Mouse (Mus musculus): ENCODE results near the gene Lnx2.

DNA sequence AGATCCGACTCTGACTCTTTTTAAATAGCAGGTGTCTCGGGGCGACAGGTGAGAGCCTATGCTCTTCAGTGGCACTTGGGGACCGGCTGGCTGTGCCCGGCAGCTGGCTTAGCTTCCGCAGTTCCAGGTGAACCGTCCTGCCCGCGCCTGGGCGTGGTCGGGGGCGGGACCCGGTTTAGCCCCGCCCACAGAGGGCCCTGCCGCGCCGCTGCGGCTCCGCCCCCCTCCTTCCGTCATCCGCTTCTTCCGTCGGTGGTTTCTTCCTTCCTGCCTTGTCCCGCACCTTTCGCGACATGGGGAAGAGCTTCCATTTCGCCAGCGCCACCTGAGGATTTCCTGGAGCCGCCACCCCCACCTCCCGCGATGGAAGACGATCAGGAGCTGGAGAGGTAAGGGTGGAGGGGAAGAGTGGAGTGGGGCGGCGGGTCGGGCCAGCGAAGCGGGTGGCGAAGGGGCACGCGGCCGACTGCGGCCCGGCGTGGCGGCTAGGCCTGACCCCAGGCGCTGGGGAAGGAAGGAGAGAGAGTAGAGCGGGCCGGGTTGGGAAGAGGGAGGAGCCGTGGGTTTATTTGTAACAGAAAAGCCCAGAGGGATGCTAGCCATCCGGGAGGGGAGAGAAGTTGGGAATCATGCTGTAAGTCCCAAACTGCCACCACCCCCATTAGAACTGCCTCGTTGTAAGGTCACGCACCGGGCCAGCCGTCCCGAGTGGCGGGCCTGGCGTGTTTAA is 1.1 kb upstream of the Lnx2 start:
- no peak for TF ChIP-seq CTCF (IDR thresholded peaks at IDR 0.05; ENCODE audit: low read depth, low read length)
- peak; percentile 37; the same call in 1 of the 2 replicates for TF ChIP-seq POLR2A (IDR thresholded peaks at IDR 0.05; ENCODE audit: extremely low read depth, insufficient read depth, low read length)
